Mouse (Mus musculus) liver, embryonic 15.5 days (tissue): Measurements from ENCODE around the gene Tll1. TPM values are rescaled to one million over a fixed set of nuclear protein-coding genes. Genes with fewer than 3 reads are reported as not detected.
"Not testable (repeated sequence)": the region's sequence is repeated elsewhere in the genome, so short reads cannot be mapped to it uniquely, and the experiment has no call there.

ENCODE experiments used
- ATAC-seq: fragments of 200-750 bp; cut with Nextera tagmentation; 2 replicates; pipeline ENCODE4 v1.8.0; 2017; ENCODE audit warnings: moderate number of reproducible peaks, mild to moderate bottlenecking, moderate library complexity; ENCODE audit not compliant: insufficient read depth
- H3K27ac ChIP-seq: fragments of 300-500 bp; sonication (generic); replicated peaks from 2 replicates; pipeline ENCODE4 v1.5.1; 2015; ENCODE audit warnings: mild to moderate bottlenecking, inconsistent platforms
- H3K27me3 ChIP-seq: fragments of 300-500 bp; sonication (generic); 2 replicates; pipeline ENCODE4 v1.6.1; 2015; ENCODE audit warnings: mild to moderate bottlenecking, inconsistent platforms
- H3K36me3 ChIP-seq: fragments of 300-500 bp; sonication (generic); replicated peaks from 2 replicates; pipeline ENCODE4 v1.6.1; 2015; ENCODE audit warnings: moderate library complexity, mild to moderate bottlenecking, inconsistent platforms
- H3K4me1 ChIP-seq: fragments of 300-500 bp; sonication (generic); replicated peaks from 2 replicates; pipeline ENCODE4 v1.6.1; 2015; ENCODE audit warnings: inconsistent platforms
- H3K4me2 ChIP-seq: fragments of 300-500 bp; sonication (generic); 2 replicates; pipeline ENCODE4 v1.6.1; 2015; ENCODE audit warnings: moderate library complexity, mild to moderate bottlenecking, inconsistent platforms
- H3K4me3 ChIP-seq: fragments of 300-500 bp; sonication (generic); replicated peaks from 2 replicates; pipeline ENCODE4 v1.5.1; 2015; ENCODE audit warnings: mild to moderate bottlenecking, inconsistent platforms
- H3K9ac ChIP-seq: fragments of 300-500 bp; sonication (generic); 2 replicates; pipeline ENCODE4 v1.6.1; 2015; ENCODE audit warnings: moderate library complexity, mild to moderate bottlenecking, inconsistent platforms
- H3K9me3 ChIP-seq: fragments of 300-500 bp; sonication (generic); replicated peaks from 2 replicates; pipeline ENCODE4 v1.6.1; 2016; ENCODE audit warnings: inconsistent platforms
- WGBS: fragments of 180-500 bp; shearing (Covaris S2); methylation state at CpG from one replicate; pipeline ENCODE4 v1.1.7; 2015; ENCODE audit warnings: mixed read lengths; ENCODE audit not compliant: insufficient replicate concordance; 5-methylcytosine and 5-hydroxymethylcytosine counted together
- polyA plus RNA-seq: library from polyadenylated mRNA; unstranded; fragments of >200 nt; fragmentation: Nextera tagmentation; extraction: Ambion mirVana; gene quantifications from 2 replicates; pipeline ENCODE4 v1.2.1, GENCODE M21; 2015

The Tll1 gene
- polyA plus RNA-seq, 1 experiment from 2014 or later: 0.02 TPM

DNA sequence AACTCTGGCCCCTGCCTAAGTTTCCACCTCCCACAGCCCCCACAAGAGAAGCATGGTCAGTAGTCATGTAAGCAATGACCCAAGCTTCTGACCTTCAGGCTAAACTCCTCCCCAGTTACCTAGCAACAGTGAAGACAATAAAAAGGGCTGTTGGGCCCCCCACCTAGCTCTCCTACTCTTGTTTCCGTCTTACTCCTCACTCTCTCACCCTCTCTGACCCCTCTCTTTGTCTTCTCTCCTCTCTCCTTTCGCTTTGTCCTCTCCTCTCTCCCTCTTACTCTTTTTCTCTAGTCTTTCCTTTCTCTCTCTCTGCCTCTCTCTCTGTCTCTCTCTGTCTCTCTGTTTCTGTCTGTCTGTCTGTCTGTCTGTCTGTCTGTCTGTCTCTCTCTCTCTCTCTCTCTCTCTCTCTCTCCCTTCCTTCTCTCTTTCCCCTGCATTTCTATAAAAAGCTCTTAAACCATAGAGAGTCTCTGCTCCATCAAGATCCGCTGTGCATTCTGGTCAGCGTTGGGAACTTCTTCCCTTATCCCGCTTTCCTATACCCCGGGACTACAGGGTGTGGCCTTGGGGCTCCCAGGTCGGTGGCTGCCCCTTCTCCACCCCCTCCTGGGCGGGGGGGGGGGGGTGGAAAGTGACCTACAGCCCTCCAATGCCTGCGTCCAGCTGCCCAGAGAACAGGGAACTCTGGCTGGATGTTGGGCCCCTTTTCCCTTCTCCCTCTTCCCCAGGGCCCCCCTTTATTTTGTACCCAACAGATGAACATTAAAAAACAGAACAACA, 235.3 kb downstream of the Tll1 start:
- H3K4me1 ChIP-seq, H3K4me3 ChIP-seq, ATAC-seq, H3K9me3 ChIP-seq, H3K27ac ChIP-seq, H3K9ac ChIP-seq, H3K27me3 ChIP-seq, H3K4me2 ChIP-seq, H3K36me3 ChIP-seq: not testable (repeated sequence)
- WGBS: 33% methylated on average over 9 of the region's 9 CpGs
